Mouse (Mus musculus) testis, adult 2 months (tissue): ENCODE results near the gene Mrpl19.

Experiments used
- CTCF ChIP-seq: fragments of 200-500 bp; IDR thresholded peaks from 2 replicates; pipeline ENCODE4 v1.5.1; 2012; ENCODE audit warnings: low read depth, mild to moderate bottlenecking, inconsistent platforms, low read length, moderate library complexity; ENCODE audit not compliant: control insufficient read depth, insufficient read depth, insufficient replicate concordance
- POLR2A ChIP-seq: fragments of 200-500 bp; IDR thresholded peaks from 2 replicates; pipeline ENCODE4 v1.6.1; 2012; ENCODE audit warnings: low read depth, mild to moderate bottlenecking, inconsistent platforms, low read length, moderate library complexity; ENCODE audit not compliant: control insufficient read depth

DNA sequence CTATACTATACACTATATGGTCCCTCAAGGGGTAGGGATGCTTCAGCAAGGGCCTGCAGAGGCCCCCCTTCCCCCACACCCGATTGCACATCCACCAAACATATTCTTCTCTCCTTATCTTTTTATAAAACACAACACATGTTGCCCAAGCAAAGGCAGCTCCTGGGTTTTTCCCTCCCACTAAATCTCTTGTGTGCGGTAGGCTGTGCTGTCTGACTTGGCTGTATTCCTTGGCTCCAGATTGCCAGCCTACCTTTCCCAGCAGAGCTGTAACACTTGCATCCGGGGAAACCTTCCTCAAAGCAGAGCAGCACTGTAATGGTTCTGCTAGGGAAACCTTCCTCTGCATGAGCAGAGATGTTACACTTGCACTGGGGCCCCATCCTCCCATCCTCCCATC is 53.6 kb downstream of the Mrpl19 start:
- TF ChIP-seq CTCF (no peak), POLR2A (no peak)
